Mouse (Mus musculus) layer of hippocampus, postnatal 10 days (tissue): Measurements from ENCODE around the gene Sox14. TPM values are rescaled to one million over a fixed set of nuclear protein-coding genes. Genes with fewer than 3 reads are reported as not detected.

ENCODE experiments used
- DNase-seq, 2 experiments: peaks; one replicate each; pipeline ENCODE4 v3.0.0; 2021; ENCODE audit warnings: low spot score in 2 of 2
- long read RNA-seq: library from polyadenylated mRNA; stranded (forward); transcript quantifications from one replicate; pipeline ENCODE4 v2.0.0, GENCODE M21; 2023
- total RNA-seq, 2 experiments: library from RNA; stranded (reverse); gene quantifications; 2 replicates each; pipeline ENCODE4 v1.2.3; 2021

The Sox14 gene
- under 1 TPM; 0.18 to 0.36 TPM for total RNA-seq
- long read RNA-seq: 0 reads

DNA sequence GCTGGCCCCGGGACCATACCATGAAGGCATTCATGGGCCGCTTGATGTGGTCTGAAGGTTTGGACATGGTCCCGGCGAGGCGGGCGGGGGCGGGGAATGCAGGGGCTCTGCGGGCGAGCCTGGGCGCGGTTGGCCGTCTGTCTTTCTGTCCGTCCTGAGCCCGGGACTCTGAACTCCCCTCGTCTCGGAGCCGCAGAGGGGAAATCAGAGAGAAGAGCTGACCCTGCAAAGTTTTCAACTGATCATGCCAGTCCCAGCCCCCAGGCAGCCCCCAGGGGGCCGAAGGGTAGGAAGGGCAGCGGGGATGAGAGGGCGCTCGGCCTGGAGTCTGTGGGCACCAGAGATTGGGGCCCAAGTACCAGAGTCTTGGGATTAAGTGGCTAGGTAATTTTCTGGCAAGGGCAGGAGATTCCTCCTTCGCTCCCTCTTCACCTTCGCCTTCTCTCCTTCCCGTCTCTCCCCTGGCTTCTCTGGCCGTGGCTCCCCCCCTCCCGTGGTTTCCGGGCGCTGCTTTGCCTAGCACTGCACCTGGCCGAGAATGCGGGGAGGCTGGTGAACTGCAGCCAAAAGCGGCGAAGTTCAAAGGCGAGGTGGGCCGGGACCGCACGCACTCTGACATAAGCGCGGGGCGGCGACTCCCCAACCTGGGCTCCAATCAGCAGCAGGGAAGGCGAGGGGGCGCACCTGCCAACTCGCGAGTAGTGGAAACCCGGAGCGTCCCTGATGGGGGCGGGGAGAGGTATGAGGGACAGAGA, at the start of gene Sox14:
Sox14 (minus strand) TSS at position 553 of the 755 bp plus-strand sequence.
- no peak for DNase-seq

- no peak for DNase-seq
Measured at GRCm38 (mm10) chr9:99879311-99879710, 3.3 kb upstream of the Sox14 start.

GRCm38 (mm10) chr9:99878588-99878987, 2.6 kb upstream of the Sox14 start:
- no peak for DNase-seq

DNA sequence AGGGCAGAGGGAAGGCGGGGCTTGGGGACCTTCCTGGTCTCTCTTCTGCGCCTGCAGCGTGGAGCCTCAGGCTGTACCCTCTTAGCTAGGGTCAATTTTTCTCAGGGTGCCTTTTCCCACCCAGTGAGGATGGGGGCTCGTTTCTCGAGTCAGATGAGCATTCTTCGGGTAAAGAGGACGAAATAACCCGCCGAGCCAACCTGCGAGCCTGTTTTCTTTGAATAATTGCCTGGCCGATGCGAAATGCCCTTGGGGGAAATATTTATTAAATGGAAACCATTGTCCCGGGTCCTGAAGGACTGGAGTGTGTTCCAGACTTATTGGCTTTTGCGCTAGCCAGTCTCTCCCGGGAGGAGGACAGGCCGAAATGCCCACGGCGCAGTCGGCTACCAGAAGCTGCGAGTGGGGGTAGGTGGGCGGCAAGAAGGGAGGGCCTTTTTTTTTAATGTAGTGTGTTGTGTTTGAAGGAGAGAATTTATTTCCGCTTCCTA, 1.1 kb upstream of the Sox14 start:
- no peak for DNase-seq

- DNase-seq: no peak
Measured at GRCm38 (mm10) chr9:99876373-99877055, 544 bp upstream of the Sox14 start.

GRCm38 (mm10) chr9:99874735-99875617, 994 bp downstream of the Sox14 start:
- no peak for DNase-seq

DNA sequence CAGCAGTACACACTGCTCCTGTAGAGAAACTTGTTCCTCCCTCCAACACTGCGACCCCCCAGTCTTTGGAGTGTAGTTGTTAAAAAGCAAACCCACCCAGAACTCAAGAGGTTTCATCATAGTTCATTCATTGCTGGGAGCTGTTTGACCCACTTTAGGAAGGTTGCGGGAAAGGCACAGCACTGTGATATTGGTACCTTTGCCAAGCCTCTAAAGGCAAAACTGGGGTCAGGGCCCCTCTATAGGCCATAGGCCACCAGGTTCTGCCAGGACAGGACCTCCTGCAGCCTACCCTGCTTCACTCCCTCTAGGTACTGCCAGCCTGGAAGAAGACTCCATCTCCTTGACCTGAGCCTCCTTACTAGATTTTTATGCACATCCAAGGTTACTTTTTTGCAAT, 2.2 kb downstream of the Sox14 start:
- DNase-seq: no peak

DNA sequence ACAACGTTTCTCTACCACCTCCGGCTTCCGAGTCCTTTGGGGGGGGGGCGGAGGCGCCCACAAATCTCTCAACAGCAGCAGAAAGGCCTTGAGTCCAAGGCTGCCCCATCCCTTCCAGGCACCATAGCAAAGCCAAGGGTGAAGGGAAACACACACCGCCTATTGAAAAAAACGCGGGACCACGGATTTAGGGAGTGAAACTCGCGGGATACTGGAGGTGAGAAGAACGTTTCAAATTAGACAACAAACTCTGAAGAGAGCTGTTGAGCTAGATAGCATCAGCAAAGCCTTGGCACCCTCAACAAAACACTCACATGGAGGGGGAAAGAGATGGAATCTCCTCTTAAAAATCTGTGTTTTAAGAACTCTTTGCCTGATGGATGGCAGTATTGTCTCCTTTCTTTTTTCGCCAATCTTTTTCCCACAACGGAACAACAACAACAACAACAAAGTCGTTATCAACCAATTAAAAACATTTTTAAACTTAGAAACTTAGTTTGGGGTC, 2.8 kb downstream of the Sox14 start:
- no peak for DNase-seq

DNA sequence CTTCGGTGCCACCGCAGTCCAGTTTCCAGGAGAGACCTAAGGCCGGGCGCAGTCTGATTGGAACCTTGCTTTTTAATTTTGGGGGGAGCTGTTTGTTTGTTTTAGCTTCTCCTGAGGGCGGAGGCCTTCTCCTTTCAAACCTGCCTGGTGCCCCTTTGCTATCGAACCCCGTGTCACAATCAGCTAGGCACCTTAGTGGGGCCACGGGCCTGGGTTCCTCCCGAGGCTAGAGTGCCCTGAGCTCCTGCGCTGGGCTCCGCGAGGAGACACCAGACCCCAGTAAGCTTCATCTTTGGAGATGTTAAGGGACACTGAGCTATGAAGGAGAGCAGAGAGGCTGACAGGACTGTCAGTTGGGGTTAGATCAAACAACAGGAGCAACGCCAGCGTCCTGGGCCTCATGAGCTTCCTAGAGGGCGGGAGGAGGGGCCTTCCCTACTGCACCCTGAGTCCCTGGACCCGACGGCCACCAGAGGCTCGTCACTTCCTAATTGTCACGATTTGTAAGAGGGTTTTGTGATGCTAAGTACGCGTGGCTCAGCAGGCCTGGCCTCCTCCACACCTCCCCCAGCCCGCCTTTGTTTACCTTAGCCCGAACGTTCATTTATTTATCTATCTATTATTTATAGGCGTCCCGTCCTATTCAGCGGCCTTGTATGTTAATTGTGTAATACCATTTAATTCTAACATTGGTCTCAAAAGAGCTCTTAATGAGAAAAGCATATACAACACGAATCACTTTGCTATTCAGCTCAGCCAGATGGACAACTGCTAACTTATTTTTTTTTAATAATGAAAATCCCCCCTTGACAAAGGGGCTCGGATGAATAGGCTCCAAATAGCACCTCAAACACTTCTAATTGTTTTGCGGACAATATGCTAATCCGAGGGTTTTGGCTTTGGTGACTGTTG, 3.5 kb downstream of the Sox14 start:
- DNase-seq: no peak

GRCm38 (mm10) chr9:99871556-99872203, 4.3 kb downstream of the Sox14 start:
- no peak for DNase-seq

GRCm38 (mm10) chr9:99870780-99871555, 5.0 kb downstream of the Sox14 start:
- no peak for DNase-seq

DNA sequence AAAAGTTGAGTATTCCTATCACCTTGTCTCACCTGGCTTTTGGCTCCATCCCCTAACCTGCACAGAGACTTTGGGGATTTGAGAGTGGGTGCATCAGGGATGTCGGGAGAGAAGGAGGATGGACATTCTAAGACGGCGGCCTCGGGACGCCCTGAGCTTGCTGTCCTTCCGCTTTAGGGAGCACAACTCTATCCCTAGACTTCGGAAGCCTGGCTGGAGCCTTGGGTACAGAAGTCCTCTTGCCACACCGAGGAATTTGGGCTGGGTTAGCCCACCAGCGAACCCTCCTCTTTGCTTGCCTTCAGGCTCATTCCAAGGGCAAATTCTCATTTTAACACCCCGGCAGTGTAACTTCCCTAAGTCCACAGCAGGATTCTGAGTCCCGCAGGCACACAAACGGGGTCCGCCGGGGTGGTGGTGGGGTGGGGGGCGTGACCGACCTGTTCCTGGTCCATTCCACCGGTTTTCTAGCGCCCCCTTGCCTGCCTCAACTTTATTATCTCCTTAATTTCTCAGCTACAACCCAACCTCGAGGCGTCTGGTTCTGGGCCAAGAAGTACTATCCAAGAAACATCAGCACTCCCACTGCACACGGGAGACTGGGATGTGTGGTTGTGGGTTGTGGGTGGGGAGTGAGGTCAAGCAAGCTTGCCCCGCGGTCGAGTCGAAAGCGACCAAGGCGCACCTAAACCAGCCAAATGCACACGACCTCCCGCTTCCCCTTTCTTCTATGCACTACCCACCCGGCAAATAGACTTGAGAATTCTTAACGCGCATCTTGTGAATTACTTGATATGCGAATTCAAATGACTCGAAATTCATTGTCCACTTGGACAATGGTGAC, 5.8 kb downstream of the Sox14 start:
- DNase-seq: no peak

DNA sequence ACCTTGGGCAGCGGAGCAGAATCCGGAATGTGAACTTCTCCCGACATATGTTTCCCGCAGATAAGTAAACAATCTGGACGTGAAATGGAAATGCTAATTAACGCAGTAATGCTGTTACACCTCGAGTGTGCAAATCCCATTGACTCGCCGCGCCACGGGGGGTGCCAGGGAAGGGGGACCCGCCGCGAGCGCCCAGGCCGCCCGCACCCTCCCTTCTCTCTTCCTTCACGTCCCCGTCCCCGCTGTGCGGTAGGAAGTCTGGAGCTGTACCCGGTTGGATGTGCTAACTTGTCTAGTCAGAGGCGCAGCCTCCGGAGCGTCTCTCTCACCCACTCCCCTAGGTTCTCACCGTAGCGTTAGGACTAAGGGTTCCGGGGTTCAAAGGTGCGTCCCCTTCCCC, 6.7 kb downstream of the Sox14 start:
- DNase-seq: no peak

DNA sequence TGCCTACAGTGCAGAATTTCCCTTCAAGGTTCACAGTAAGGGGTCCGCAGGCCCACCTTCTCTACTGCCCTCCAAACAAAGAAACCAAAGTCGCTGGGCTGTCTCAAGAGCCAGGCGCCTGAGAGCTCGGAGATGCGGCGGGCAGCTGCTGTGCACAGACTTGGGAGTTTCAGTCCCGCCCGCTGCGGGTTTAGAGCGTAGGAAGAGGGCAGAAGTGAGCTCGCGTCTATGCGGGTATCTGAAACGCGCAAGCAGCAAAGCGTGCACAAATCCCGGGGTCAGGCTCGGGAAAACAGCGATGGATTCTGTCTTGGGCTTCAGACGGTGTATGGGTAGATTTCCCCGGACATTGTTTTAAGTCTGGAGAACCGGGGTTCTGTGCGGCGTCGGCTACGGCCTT, 7.4 kb downstream of the Sox14 start:
- DNase-seq: no peak

- no peak for DNase-seq
Measured at GRCm38 (mm10) chr9:99868054-99868453, 7.9 kb downstream of the Sox14 start.

- DNase-seq: no peak
Measured at GRCm38 (mm10) chr9:99862936-99863335, 13.0 kb downstream of the Sox14 start.

DNA sequence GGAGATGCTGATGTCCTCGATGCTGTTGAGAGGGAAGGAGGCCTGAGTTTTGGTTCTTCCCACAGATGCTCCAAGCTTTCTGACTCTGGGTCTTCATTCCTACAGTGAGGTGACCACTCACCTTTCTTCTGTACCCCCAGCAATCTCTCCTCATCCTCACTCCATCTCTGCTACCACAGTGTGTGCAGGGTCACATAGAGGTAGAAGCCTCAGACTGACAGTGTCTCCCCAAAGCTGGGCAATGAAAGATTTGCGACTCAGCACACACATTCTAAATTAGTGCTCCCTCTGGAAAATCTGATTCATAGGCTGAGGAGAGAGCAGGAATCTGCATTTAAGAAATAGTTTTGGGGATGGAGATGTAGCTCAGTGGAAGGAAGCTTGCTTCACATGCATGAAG, 21.5 kb downstream of the Sox14 start:
- no peak for DNase-seq

DNA sequence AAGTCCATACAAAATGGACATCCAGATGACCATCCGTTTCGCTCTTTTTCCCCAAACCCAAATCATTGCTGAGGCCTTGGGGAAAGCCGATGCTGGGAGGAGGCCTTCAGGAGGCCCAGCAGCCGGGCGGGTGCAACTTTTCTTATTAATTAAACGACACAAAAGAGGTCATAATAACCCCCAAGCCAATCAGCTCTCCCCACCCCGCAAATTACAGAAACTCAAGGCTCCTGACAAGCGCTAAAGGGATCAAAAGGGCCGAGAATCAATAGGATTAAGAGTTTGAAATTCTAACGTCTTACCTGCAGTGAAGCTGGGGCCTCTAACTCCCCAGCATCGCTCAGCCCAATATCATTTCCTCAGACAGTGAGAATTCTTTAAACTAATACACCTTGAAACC, 22.6 kb downstream of the Sox14 start:
- no peak for DNase-seq
